Mouse (Mus musculus): ENCODE data around the gene Gcfc2. TPM values are rescaled to one million over a fixed set of nuclear protein-coding genes. Genes with fewer than 3 reads are reported as not detected.

Gcfc2 gene
- polyA plus RNA-seq, 1 experiment from 2014 or later, result 7.7 TPM

- ATAC-seq (ENCODE audit: low FRiP score), result no peak
- Histone ChIP-seq H3K4me2 (replicated peaks) (no peak overlapping the region), H3K27ac (no peak overlapping the region), H3K36me3 (replicated peaks; ENCODE audit: control insufficient read depth, insufficient read depth) (no peaks in the 10 kb centered on the region), H3K9me3 (ENCODE audit: control insufficient read depth, low read length) (no peaks in the 10 kb centered on the region), H3K4me3 (replicated peaks; ENCODE audit: low read length) (no peak overlapping the region), H3K4me1 (replicated peaks; ENCODE audit: control insufficient read depth, insufficient read depth, low read length) (no peaks in the 10 kb centered on the region; the same call in 1 of the 2 replicates), H3K9ac (no peak overlapping the region), H3K27me3 (ENCODE audit: control insufficient read depth, insufficient read depth, low read length) (no peaks in the 10 kb centered on the region)
- DNase-seq (ENCODE audit: low spot score), result no peak
- 54% methylated on average over 3 of the region's 3 CpGs for WGBS
These were observed 64.1 kb downstream of the Gcfc2 start for GRCm38 (mm10) chr6:81987580-81987979.

GRCm38 (mm10) chr6:81988341-81988740 is 64.9 kb downstream of the Gcfc2 start:
- WGBS, result 91% methylated on average over 5 of the region's 5 CpGs
- no peak for DNase-seq (ENCODE audit: low spot score)

DNA sequence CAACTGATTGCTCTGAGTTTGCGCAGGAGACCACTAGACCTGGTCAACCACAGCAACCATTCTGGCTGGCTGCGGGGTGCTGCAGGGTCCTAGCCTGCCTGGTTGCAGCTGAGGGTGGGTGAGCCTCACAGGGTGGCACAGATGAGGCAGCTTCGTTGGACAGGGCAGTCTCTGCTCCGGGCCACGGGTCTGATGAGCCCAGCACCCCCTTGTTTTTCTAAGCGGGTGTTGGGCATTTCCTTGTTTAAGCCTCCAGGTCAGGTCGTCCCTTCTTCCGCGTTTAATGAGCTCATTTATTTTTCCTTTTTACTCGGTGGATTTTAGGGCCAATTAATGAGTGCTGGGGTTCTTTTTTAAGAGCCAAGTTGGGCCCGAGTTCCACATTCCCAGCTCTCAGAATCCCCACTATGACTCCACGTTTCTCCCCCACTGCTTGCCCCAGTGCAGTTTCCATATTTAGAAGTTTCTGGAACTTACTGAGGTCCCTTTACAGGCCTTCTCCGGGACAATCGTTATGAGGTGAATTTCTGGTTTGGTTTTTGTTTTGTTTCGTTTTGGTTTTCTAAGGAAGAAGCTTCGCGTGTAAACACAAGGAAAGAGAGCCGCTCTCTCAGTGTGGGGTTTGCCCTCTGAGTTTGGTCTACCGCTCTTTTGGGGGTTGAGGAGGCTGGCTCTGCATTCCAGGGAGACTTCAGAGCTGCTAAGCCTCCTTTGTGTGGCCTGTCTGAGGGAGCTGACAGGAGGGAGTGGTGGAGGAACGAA is 66.8 kb downstream of the Gcfc2 start:
- Histone ChIP-seq H3K27ac (no peak overlapping the region), H3K4me1 (replicated peaks; ENCODE audit: control insufficient read depth, insufficient read depth, low read length) (no peaks in the 10 kb centered on the region; the same call in 1 of the 2 replicates), H3K4me2 (replicated peaks) (no peak overlapping the region), H3K4me3 (replicated peaks; ENCODE audit: low read length) (no peak overlapping the region), H3K27me3 (ENCODE audit: control insufficient read depth, insufficient read depth, low read length) (no peaks in the 10 kb centered on the region), H3K9ac (no peak overlapping the region), H3K36me3 (replicated peaks; ENCODE audit: control insufficient read depth, insufficient read depth) (no peaks in the 10 kb centered on the region), H3K9me3 (ENCODE audit: control insufficient read depth, low read length) (no peaks in the 10 kb centered on the region)
- DNase-seq (ENCODE audit: low spot score) (no peak), ATAC-seq (ENCODE audit: low FRiP score) (no peak)
- WGBS, result 51% methylated on average over 20 of the region's 20 CpGs

More at GRCm38 (mm10) chr6:81988341-81988740, 64.9 kb downstream of the Gcfc2 start:
- Histone ChIP-seq H3K36me3 (replicated peaks; ENCODE audit: control insufficient read depth, insufficient read depth) (no peaks in the 10 kb centered on the region), H3K4me1 (replicated peaks; ENCODE audit: control insufficient read depth, insufficient read depth, low read length) (no peaks in the 10 kb centered on the region; the same call in 1 of the 2 replicates), H3K27me3 (ENCODE audit: control insufficient read depth, insufficient read depth, low read length) (no peaks in the 10 kb centered on the region), H3K4me2 (replicated peaks) (no peak overlapping the region), H3K27ac (no peak overlapping the region), H3K9ac (no peak overlapping the region), H3K4me3 (replicated peaks; ENCODE audit: low read length) (no peak overlapping the region), H3K9me3 (ENCODE audit: control insufficient read depth, low read length) (no peaks in the 10 kb centered on the region)
- ATAC-seq (ENCODE audit: low FRiP score), result no peak

MicroRNAs encoded within 50 kb of the gene (microRNA counts, 519-probe panel; counts per million panel counts)
- microRNA mmu-miR-468, result not detected

Small RNA genes lying within 50 kb of the gene (microRNA-seq; reads per million reads assigned to microRNA genes)
- not detected for gene Mir468
- gene Mir7232, result not detected

Other genes starting within 250 kb of the Gcfc2 start
- gene Mrpl19, start 42.3 kb downstream of the Gcfc2 start, polyA plus RNA-seq (2014; fragmentation: Nextera tagmentation; extraction: Ambion mirVana), result 41.7 and 41.8 TPM in 2 replicates
- gene Eva1a, start 117.4 kb downstream of the Gcfc2 start, polyA plus RNA-seq (2014; fragmentation: Nextera tagmentation; extraction: Ambion mirVana), result 0.64 and 0.80 TPM in 2 replicates

All from hindbrain, embryonic 14.5 days (tissue).